Mouse (Mus musculus) urinary bladder, postnatal 36 days (tissue): ENCODE data around the gene Maml2.

Experiments
- DNase-seq, 2 experiments: peaks; one replicate each; pipeline ENCODE4 v3.0.0; 2022; ENCODE audit warnings: low spot score in 2 of 2, mixed read lengths in 1 of 2

The Maml2 gene

DNA sequence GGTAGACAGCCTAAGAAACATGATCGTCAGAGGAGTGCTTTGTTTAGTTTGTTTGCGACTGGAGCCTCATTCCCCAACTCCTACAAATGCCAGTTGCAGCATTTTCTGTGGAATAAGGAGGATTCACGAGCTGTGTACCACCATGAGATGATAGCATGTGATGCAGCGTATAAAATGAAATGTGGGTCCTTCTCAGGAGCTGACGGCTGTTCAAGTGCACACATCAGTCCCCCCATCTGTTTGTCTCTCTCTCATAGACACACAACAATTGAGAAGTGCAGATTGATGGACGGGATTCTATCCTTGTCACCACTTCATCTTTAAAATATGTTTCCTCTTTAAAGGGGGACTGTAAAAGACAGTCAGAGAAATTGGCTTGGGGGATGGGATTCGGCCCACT lies 12.1 kb downstream of the Maml2 start:
- DNase-seq = no peak

DNA sequence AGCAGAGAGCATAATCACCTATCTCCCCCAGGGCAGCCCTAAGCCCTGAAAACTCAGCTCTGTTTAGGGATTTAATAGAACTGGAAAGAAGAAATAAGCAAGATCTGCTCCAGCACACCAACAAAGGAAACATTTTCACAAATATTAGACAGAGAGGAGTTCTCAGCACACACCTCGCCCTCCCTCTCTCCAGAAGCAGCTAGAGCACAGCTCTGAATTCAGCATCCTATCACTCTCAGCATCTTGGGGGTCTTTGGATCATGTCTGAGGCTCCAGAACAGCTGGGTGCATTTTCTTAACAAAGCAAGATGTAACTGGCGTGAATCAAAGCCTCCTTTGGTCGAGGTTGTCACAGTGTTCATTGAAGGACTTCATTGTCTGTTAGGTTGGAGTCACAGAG lies 12.5 kb downstream of the Maml2 start:
- no peak for DNase-seq

DNA sequence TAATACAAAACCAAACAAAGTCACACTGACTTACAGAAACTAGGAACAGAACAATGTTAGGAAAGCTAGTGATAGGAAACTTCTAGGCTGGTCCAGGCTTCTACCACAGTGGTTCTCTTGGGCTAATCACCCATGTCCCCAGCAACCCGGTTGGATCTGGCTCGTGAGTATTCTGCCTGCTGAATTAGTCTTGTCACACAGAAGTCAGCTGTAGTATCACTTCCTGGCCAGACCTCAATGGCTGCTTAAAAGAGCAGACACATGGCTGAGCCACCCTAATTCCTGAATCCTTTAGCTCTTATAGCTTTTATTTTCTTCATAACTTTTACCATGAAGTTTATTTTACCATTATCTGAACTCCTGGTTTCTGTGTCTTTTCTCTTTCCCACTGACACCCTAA lies 13.3 kb downstream of the Maml2 start:
- no peak for DNase-seq

DNA sequence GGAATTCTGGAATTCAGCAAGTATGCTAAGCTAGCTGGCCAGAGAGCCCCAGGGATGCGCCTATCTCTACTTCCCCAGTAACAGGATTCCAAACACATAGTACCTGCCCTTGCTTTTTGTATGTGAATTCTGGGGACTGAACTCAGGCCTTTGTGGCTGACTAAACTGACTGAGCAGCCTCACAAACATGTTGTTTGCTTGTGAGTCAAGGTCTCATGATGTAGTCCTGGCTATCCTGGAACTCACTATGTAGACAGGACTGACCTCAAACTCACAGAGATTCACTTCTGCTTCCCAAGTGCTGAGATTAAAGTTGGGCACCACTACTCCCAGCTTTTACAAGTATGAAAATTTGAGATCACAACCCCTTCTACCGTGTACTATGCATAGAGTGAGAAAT lies 16.2 kb downstream of the Maml2 start:
- DNase-seq = no peak

DNA sequence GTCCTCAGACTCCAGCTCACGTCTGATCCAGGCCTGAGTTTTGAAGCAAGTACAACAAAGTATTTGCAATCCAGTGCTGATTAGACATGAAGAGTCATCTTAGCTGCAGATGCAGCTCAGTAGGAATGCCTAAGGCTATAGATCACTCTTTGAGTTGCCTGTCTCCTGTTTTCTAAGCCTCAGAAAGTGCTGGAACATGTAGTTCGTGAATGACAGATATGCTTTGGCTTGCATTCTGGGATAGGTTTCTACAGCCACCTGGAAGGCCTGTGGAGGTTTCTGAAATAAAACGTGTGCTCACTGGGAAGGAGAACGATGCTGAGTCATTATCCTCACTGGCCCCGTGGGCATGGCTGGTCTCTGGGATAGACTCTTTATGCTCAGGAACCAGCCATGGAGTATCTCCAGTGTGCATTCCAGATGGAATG lies 16.8 kb downstream of the Maml2 start:
- DNase-seq = no peak

DNA sequence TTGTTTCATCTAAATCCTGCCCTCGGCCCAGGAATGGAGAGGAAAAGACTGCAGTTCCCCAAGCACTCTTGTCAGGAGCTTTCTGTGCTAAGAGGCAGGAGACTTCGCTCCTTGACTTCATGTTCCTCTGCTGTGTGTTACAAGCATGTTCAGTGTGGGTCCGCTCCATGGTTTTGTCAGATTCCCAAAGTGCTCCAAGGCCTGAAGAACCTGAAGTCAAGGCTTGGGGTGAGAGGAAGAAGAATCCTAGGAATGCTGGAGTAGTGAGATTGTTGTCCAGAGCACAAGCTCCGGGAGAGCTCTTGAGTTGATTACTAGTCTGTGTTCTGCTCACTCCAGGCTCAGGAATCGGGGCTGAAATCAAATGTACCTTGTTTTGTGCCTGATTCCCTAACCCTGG lies 17.6 kb downstream of the Maml2 start:
- no peak for DNase-seq

DNA sequence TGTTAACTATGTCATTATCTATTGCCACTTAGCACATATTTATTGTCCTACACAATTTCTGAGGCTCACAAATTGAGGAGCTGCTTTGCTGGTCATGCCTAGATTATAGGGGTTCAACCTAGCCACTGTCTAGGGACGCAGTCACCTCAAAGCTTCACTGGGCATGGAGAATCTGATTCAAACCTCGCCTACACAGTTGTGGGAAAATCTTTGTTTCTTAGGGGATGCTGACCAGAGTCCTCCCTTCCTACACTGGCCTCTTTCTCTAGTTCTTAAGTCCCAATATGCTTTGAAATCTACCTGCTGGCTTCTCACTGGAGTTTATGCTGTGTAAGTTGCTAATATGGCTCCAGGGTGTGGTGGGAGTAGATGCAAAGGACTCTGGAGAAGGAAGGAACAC lies 21.8 kb downstream of the Maml2 start:
- no peak for DNase-seq

DNA sequence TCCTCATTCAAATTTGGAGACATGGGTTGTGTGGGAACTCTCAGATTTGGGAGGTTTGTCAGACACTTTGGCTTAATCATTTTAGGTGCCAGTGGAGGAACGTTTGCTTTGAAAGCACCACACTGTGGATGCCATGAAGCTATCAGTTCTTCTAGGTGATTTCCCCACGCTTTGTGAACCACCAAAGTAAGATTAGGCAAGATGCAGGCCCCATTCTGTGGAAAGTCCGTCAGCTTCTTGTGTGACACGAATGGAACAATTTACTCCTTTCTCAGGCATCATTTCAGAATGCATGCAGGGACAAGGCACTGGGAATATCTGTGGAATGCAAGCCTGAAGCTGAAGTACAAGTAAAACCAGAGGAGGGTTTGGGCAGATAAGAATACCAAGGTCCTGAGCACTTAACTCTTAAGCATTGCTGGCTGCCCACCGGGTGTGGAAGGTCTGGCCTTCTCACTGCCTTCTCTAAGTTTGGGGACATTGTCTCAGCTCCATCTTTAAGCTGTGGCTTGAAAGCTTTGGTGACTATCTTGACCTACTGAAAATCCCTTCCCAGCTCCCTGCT lies 23.1 kb downstream of the Maml2 start:
- DNase-seq = no peak

DNA sequence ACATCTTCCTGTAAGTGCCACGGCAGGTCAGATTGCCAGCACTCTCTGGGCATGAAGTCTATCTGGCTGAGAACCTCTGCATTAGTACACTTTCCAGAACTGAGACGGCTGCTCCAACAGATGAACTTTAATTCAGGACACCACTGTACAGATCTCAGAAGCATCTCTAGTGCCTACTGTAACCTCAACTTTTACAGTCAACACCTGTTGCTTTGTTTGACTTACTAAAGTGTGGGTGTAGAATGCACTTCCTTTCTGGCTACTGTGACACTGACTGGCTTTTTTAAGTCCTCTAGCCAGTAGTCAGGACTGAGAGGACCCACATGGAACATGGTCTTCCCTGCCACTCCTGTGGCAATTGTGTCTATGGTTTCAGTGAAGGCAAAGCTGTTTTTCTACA lies 25.3 kb downstream of the Maml2 start:
- no peak for DNase-seq

DNA sequence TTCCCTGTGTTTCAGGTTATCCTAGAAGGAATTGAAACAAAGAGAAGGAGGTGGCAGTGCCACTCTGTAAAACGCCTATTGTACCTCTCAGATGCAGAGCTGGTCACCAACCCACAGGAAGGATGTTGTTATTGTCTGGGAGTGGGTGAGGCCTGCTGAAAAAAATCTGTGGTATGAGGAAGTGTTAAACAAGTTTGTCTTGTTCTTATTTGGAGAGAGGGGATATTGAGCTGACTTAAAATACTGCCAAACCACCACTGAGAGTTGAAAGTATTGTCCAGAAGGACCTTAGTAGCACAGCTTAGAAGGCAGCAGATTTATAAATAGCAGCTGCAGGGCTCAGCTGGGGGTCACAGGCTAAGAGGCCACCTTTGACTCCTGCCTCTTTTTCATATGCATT lies 25.9 kb downstream of the Maml2 start:
- no peak for DNase-seq

DNA sequence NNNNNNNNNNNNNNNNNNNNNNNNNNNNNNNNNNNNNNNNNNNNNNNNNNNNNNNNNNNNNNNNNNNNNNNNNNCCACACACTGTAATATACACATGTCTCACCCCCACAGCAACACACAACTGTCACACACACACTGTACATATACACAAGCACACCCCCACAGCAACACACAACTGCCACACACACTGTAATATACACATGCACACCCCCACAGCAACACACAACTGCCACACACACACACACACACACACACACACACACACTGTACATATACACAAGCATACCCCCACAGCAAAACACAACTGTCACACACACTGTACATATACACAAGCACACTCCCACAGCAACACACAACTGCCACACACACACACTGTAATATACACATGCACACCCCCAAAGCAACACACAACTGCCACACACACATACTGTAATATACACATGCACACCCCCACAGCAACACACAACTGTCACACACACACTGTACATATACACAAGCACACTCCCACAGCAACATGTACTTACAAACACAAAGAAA lies 116.5 kb downstream of the Maml2 start:
- no peak for DNase-seq

DNA sequence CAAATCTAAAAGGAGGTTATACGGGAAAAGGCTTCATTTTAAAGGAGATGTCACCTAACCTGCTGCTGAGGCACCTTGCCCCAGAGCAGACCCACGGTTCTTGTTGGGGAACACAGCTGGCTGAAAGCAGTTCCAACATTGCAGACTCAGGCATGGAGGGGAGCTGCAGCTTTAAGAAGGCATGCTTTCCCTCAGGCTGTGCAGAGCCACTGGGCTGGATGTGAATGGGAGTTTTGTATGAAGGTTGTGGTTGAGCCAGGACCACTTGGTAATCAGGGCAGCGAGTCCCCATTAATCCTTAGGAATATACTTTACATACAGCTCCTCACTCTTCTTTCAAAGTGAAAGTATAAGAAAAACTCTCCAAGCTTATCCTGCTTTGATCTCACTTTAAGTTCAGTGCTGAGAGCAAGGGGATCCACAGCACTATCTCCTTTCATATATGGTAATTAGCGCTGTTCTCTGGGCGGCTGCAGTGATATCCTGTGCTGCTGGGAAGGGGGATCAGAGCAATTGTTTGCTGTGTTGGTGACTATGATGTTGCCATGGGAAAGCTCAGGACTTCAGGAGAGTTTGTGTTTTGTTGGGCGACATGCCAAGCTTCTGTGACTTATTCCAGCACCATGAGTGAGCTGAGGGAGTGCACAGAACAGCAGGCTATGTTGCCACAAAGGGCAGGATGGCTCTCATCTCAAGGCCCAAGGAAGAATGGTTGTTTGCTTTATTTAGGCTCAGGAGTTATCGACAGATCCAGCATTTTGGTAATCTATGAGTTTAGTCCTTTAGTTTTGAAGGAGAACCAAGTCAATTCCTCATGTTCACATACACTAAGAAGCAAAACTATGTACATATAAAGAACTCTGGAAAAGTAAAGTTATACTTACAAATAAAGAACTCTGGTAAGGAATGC lies 127.5 kb downstream of the Maml2 start:
- DNase-seq = peak; percentile 46 to 58

DNA sequence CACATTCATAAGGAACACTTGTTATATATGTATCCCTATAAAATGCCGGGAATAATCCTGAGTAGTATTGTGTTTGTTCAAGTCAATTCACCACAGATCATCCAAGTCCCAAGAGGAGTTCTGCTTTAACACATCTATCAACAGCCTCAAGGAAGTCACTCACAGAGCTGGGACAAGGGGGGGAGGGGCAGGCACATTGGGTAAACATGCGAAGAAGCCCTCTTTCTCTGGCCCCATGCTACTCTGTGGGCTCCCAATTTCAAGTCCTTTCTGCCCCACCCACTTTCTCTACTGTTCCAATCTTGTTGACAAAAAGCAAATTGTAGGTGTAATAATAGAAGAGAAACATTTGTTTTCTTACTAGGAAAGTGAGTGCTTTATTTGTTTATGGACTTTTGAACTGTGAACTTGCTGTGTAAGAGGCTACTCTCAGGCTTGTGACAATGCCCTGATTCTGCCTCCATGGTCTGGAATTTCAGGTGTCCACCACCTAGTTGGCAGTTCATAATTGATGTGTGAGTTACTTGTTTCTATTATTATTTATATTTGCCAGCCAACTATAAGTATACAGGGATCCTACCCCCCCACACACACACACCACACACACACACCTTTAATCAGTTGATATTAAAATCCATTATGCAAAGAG lies 131.8 kb downstream of the Maml2 start:
- no peak for DNase-seq

DNA sequence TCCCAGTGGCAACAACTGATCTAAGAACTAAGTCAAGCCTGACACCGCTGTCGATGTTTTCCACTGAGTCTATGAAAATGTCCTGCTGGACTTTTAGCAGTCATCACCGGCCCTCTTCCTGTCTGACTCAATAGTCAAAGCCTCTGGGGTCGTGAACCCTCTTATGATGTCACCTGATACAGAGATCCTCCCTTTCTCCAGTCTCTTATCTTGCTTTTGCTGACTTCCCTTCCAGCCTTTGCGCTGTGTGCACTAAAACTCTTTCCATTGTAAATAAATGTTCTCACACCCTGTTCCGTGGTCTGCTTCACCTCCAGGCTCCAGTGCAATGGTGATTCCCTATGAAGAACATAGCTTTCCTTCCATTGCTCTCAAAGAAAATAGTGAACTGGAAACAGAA lies 132.5 kb downstream of the Maml2 start:
- DNase-seq = no peak

DNA sequence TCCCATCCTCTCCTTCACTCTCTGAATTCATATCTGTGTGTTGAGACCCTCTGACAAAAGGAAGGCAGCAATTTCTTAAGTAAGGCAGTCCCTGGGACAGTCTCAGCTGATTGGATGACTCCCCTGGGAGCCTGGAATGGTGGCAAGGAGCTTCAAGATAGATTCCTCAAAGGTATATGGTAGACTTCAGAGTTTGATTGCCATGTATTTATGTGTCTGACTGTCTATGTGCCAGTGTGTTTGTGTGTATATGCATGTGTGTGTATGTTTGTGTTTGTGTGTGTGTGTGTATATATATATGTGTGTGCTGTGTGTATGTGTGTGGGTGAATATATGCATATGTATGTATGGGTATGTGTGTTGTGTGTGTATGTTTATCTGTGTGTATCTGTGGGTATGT lies 133.0 kb downstream of the Maml2 start:
- no peak for DNase-seq

DNA sequence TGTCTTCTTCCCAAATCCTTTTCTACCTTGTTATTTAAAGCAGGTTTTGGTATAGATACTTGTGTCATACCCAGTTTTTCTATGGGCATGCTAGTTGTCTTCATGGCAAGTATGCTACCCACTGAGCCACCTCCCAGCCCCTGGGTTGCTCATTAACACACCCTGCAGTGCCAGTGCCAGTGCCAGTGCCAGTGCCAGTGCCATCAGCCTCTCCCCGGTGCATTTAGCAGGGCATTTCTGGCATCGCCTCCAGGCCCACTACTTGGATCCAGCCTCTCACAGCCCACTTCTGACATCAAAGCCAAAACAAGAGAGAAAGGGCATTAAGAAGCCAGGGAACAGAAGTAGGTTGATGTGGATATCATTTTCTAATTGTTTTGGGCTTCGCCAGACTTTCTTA lies 133.9 kb downstream of the Maml2 start:
- no peak for DNase-seq

DNA sequence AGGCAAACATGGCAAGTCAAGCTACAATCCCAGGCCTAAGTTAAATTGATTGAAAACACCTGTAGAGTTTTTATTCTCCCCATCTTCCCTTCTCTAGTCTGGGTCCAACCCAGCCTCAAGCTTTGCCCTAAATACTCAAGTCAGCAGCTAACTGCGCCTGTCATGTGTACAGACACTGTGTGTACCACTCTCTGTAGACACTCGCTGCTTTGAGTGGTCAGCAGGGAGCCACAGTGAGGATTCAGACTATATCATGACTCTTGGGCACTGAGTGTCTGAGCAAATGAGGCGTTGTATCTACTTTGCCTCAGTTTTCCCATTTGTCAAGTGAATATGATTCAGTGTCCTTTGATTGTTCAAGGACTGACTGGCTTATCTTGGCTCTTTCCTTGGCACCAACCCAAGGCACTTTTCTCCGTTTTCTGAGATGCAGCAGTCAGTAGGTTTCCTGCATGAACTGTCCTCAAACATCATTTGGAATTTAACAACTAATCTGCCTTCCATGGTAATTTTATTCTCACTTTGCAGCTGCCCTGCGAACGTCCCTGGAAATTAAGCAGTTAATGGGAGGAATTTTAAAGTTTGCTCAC lies 135.8 kb downstream of the Maml2 start:
- DNase-seq = no peak

DNA sequence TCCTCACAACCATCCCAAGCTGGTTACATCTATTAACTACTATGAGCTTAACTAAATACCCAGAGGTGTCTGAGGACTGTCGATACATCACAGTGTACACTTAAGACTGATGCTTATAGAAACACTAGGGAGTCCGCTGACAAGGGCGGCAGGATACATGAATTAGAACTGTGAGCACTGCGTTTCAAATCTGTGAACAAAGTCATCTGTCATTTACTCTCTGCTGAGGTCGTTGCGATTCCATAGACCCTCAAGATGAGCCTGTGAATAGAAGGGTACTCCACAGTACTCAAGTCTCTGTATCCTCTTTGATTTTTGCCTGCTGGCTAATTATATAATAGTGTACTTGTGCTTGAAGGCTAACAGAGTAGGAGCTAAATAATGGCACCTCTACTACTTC lies 143.2 kb downstream of the Maml2 start:
- DNase-seq = no peak

DNA sequence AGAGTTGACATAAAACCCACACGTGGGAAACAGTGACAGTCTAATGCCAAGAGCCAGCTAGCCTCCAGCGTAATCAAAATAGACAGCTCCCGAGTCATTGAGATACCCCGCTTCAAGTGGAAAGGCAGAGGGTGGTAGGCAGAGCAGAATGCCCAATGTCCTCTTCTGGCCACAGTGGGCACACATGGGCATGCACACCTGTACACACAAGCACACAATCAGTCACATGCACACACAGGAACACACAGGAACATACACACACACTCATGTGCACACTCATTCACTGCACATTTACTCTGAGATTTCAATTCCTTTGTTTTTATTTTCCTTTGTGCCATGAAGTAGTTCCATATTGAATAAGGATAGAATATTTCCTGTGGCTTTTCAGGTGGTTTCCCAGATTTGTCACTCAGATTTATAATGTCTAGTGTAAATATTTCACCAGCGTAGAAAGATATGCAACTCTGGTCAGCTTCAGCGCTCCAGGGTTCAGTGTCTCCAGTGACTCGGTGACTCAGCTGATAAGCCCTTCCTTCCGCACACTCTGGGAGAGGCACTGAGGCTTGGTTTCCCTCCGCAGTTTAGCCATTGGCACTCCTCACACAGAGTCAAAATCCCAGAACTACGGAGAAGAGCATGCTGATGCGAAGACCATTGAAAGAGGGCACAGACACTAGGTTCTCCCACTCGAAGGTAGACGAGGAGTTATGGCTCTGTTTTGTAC lies 144.4 kb downstream of the Maml2 start:
- peak; percentile 24 to 31 for DNase-seq

DNA sequence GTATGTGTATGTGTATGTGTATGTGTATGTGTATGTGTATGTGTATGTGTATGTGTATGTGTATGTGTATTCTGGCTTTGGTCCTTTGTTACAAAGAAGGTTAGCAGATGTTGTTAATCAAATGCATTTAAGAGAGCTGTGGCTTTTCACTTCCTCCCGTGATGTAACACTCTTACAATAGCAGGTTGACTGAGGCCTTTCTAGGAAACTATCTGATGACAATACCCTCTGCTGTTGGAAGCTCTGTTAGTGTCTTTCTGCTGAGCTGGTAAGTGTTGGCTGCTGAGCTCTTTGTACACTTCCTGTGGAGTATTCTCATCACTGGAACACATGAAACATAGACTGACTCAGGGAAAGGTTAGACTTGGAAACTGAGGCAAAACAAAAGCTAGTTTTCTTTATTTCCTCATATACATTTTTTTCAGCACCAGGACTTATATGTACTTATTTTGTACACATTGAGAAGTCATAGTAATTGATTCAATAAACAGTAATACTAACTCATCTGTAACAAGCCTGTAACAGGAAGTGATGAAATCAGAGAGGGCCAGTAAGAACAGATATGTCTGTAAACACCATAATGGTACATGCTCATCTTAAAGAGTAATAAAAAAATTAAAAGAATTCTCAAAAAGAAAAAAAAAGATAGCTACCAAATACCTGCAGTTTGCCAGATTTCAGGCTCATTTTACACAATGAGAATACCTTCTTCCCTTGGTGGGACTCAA lies 145.9 kb downstream of the Maml2 start:
- DNase-seq = no peak

DNA sequence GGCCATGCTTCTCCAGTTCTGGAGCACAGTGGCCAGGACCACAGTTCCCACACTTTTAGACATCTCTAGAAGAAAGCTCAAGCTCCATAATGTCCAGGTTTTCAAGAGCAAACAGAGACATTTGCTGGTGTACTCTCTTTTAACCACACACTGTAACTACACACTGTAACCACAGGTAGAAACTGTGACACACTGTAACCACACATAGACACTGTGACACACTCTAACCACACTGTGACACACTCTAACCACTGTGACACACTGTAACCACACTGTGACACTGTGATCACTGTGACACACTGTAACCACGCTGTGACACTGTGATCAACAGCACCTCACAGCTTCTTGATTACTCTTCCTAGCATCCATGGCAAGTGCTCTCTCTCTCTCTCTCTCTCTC lies 148.5 kb downstream of the Maml2 start:
- no peak for DNase-seq
